Mouse (Mus musculus) forebrain, embryonic 16.5 days (tissue): ENCODE data around the gene Scimp. TPM values are rescaled to one million over a fixed set of nuclear protein-coding genes. Genes with fewer than 3 reads are reported as not detected.

ENCODE experiments used
- ATAC-seq: fragments of 200-750 bp; cut with Nextera tagmentation; 2 replicates; pipeline ENCODE4 v1.8.0; 2017; ENCODE audit warnings: mild to moderate bottlenecking, moderate library complexity
- H3K27ac ChIP-seq: fragments of 300-500 bp; sonication (generic); 2 replicates; pipeline ENCODE4 v1.5.1; 2014; ENCODE audit warnings: low read length, control low read depth
- H3K27me3 ChIP-seq: fragments of 300-500 bp; sonication (generic); replicated peaks from 2 replicates; pipeline ENCODE4 v1.6.1; 2014; ENCODE audit warnings: low read length; ENCODE audit not compliant: control insufficient read depth, insufficient read depth
- H3K36me3 ChIP-seq: fragments of 300-500 bp; sonication (generic); 2 replicates; pipeline ENCODE4 v1.6.1; 2014; ENCODE audit not compliant: control insufficient read depth, insufficient read depth
- H3K4me1 ChIP-seq: fragments of 300-500 bp; sonication (generic); replicated peaks from 2 replicates; pipeline ENCODE4 v1.6.1; 2014; ENCODE audit warnings: low read length; ENCODE audit not compliant: control insufficient read depth, insufficient read depth
- H3K4me2 ChIP-seq: fragments of 300-500 bp; sonication (generic); 2 replicates; pipeline ENCODE4 v1.6.1; 2014; ENCODE audit warnings: mild to moderate bottlenecking, low read length, control low read depth
- H3K4me3 ChIP-seq: fragments of 300-500 bp; sonication (generic); replicated peaks from 2 replicates; pipeline ENCODE4 v1.5.1; 2014; ENCODE audit warnings: mild to moderate bottlenecking, low read length, control low read depth
- H3K9ac ChIP-seq: fragments of 300-500 bp; sonication (generic); replicated peaks from 2 replicates; pipeline ENCODE4 v1.6.1; 2014; ENCODE audit warnings: low read depth, low read length, control low read depth
- H3K9me3 ChIP-seq: fragments of 300-500 bp; sonication (generic); 2 replicates; pipeline ENCODE4 v1.6.1; 2016; ENCODE audit warnings: low read length; ENCODE audit not compliant: control insufficient read depth
- WGBS: fragments of 180-500 bp; shearing (Covaris S2); extraction: QIAGEN DNeasy Blood & Tissue Kit; methylation state at CpG from one replicate; pipeline ENCODE4 v1.1.7; 2014; 5-methylcytosine and 5-hydroxymethylcytosine counted together
- polyA plus RNA-seq: library from polyadenylated mRNA; unstranded; fragments of >200 nt; fragmentation: Nextera tagmentation; extraction: Ambion mirVana; gene quantifications from 2 replicates; pipeline ENCODE4 v1.2.1, GENCODE M21; 2015

Gene Scimp
- polyA plus RNA-seq: not detected in 2 replicates

DNA sequence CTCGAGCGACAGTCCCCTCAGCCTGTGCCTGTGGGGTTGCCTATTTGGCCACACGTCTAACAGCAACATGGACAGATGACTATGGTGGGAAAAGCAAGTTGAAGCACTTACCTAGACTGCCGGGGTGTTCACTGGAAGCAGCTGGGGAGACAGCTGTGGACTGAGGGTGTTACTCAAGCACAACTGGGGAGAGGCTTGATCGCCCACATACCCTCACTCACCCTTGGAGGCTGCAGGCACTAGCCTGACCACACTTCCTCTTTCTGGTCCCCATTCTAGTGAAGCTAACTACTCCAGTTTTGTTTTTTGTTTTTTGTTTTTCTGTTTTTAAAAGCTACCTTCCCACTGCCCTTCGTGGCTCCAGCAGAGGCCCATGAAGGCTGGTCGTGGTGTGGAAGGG is at the start of gene Scimp:
Gene Scimp, minus strand, starts transcription at position 222 of the 400 bp plus-strand sequence.
- H3K27ac ChIP-seq: no peak within 1 kb of the TSS
- no peak within 1 kb of the TSS for H3K9ac ChIP-seq
- H3K27me3 ChIP-seq: no peaks in the 10 kb centered on the region
- H3K4me2 ChIP-seq: no peak within 1 kb of the TSS
- 84% methylated on average over 7 of the region's 7 CpGs for WGBS
- no peaks in the 10 kb centered on the region for H3K36me3 ChIP-seq
- H3K4me3 ChIP-seq: no peak within 1 kb of the TSS
- H3K4me1 ChIP-seq: no peaks in the 10 kb centered on the region
- no peaks in the 10 kb centered on the region for H3K9me3 ChIP-seq
- ATAC-seq: no peak

- Histone ChIP-seq H3K9ac (no peak overlapping the region), H3K27ac (no peak overlapping the region), H3K27me3 (no peaks in the 10 kb centered on the region), H3K4me2 (no peak overlapping the region), H3K4me3 (no peak overlapping the region), H3K36me3 (no peaks in the 10 kb centered on the region), H3K9me3 (no peaks in the 10 kb centered on the region), H3K4me1 (no peaks in the 10 kb centered on the region)
- WGBS: 63% methylated on average over 1 of the region's 1 CpGs
- no peak for ATAC-seq
Measured at GRCm38 (mm10) chr11:70860371-70860770, 48.0 kb upstream of the Scimp start.

DNA sequence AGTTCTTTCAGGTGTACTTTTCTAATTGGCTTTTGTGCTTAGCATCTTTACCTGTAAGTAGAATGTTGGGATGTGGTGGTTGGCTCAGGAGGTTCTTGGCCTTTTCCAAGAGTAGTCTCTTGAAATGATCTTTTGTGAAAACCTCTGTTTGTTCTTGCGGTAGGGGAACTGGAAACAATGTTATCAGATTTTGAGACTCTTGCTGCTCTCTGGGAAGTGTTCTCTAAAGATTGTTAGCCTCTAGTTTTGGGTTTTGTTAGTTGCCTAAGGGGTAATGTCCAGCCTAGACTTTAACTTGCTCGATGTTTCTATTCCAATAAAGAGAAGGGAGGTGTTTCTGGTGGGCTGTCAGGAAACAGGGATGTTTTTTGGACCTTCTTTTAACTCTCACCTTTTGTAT is 33.6 kb upstream of the Scimp start:
- peak overlapping the region; percentile 61 for H3K4me2 ChIP-seq
- peaks cover 17% of the 10 kb centered on the region for H3K4me1 ChIP-seq
- 53% methylated on average over 2 of the region's 2 CpGs for WGBS
- ATAC-seq: no peak
- no peaks in the 10 kb centered on the region for H3K27me3 ChIP-seq
- H3K36me3 ChIP-seq: no peaks in the 10 kb centered on the region
- H3K9ac ChIP-seq: no peak overlapping the region; the same call in 1 of the 2 replicates
- no peak overlapping the region for H3K27ac ChIP-seq
- peak overlapping the region; percentile 92 for H3K4me3 ChIP-seq
- H3K9me3 ChIP-seq: no peaks in the 10 kb centered on the region

- Histone ChIP-seq H3K27me3 (no peaks in the 10 kb centered on the region), H3K36me3 (no peaks in the 10 kb centered on the region), H3K9me3 (no peaks in the 10 kb centered on the region), H3K4me2 (peak overlapping the region; percentile 61), H3K4me3 (peak overlapping the region; percentile 92), H3K4me1 (peaks cover 17% of the 10 kb centered on the region), H3K9ac (peak overlapping the region; percentile 86), H3K27ac (no peak overlapping the region)
- no peak for ATAC-seq
- WGBS: 6% methylated on average over 19 of the region's 19 CpGs
Measured at GRCm38 (mm10) chr11:70845457-70845978, 33.1 kb upstream of the Scimp start.

DNA sequence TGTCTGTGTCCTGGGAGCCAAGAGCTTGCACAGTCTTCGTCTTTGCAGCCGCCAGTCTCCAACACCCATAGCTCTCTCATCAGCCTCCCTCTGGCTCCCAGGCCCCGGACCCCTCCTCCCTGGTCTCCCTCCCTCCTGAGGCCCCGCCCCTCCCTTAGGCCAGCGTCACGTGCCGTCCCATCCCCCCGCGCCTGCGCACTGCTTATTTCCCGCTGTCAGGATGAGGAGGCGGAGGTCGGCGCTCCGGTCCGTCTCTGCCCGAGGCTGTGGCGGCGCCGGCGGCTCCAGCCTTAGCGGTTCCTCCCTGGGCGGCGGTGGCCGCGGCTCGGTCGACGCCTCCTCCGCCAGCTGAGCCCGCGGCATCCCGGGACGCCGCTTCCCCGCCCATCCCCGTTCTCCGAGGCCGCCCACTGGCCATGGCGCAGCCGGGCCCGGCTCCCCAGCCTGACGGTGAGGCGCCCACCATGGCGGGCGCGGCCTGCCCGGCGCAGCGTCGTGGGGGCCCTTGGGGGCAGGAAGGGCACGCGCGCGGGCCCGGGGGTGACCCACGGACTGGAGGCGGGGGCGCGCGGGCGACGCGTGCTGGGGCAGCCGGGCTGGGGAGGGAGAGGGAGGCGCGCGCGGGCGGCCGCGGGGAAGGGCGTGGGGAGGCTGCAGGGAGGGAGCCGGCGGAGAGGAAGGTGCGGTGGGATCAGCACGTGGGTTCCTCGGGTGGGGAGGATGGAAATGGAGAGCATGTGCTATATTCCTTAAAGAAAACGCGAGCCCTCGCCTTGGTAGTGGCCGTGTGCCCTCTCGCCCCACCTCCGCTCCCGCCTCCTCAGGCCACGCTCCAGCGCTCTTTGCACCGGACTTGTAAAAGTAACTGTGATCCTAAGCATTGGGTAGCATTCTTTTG is 32.4 kb upstream of the Scimp start, which contains the start of gene Rabep1:
Gene Rabep1, plus strand, starts transcription at position 220 of the 898 bp plus-strand sequence.
- Histone ChIP-seq H3K9ac (peak within 1 kb of the TSS; percentile 86), H3K27ac (peak within 1 kb of the TSS; percentile 84), H3K36me3 (no peaks in the 10 kb centered on the region), H3K27me3 (no peaks in the 10 kb centered on the region), H3K4me1 (peaks cover 17% of the 10 kb centered on the region), H3K4me3 (peak within 1 kb of the TSS; percentile 92), H3K9me3 (no peaks in the 10 kb centered on the region), H3K4me2 (peak within 1 kb of the TSS; percentile 61)
- under 1% methylated on average over 77 of the region's 88 CpGs for WGBS
- peak; percentile 96 for ATAC-seq

GRCm38 (mm10) chr11:70843701-70844551 is 31.5 kb upstream of the Scimp start:
- Histone ChIP-seq H3K9ac (peak overlapping the region; percentile 44; the same call in 1 of the 2 replicates), H3K27ac (no peak overlapping the region; the same call in 1 of the 2 replicates), H3K36me3 (no peaks in the 10 kb centered on the region), H3K27me3 (no peaks in the 10 kb centered on the region), H3K9me3 (no peaks in the 10 kb centered on the region), H3K4me1 (peaks cover 17% of the 10 kb centered on the region), H3K4me3 (peak overlapping the region; percentile 92), H3K4me2 (peak overlapping the region; percentile 61)
- ATAC-seq: peak; percentile 19
- 17% methylated on average over 12 of the region's 12 CpGs for WGBS

DNA sequence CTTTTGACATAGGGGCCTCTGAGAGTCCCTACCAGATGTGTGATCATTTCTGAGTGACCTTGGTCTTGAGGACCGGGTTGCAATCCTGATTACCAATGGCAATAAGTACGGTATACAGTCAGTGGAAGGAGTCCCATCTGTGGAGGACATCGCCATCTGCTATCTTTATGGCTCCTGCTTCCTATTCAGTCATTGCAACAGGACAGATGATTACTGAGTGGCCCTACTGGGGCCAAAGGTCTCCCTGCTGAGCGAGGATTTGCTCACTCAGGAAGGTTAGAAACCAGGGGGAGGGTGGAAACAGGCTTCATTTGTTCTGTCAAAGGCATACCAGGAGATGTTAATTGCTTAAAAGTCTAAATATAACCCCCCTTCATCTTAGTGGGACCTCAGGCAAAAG is 30.6 kb upstream of the Scimp start:
- Histone ChIP-seq H3K27me3 (no peaks in the 10 kb centered on the region), H3K36me3 (no peaks in the 10 kb centered on the region), H3K4me3 (no peak overlapping the region), H3K4me2 (no peak overlapping the region), H3K9ac (no peak overlapping the region), H3K9me3 (no peaks in the 10 kb centered on the region), H3K4me1 (peaks cover 17% of the 10 kb centered on the region), H3K27ac (no peak overlapping the region)
- 66% methylated on average over 4 of the region's 4 CpGs for WGBS
- ATAC-seq: no peak

GRCm38 (mm10) chr11:70838610-70839009 is 26.2 kb upstream of the Scimp start:
- H3K9ac ChIP-seq: no peak overlapping the region
- no peaks in the 10 kb centered on the region for H3K27me3 ChIP-seq
- no peak for ATAC-seq
- no peak overlapping the region for H3K4me2 ChIP-seq
- no peak overlapping the region for H3K4me3 ChIP-seq
- H3K4me1 ChIP-seq: no peaks in the 10 kb centered on the region
- H3K9me3 ChIP-seq: no peaks in the 10 kb centered on the region
- WGBS: 62% methylated on average over 2 of the region's 2 CpGs
- H3K27ac ChIP-seq: no peak overlapping the region
- no peaks in the 10 kb centered on the region for H3K36me3 ChIP-seq

DNA sequence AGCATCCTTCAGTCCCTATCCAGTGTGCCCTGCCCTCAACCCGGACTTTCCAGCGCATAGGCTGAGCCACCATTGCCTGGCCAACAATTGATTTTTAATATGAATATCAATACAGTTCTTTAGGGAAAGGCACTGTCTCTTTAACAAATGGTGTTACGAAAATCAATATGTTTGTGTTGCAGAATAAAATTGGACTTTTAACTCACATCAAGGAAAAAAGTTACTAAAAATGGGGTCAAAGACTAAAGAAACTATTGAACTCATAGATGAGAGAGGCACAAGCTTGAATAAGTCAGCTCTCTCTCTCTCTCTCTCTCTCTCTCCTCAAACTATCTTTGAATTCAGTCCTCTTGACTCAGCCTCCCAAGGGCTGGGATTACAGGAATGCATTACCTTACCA is 24.6 kb upstream of the Scimp start:
- H3K4me3 ChIP-seq: no peak overlapping the region
- 96% methylated on average over 3 of the region's 3 CpGs for WGBS
- H3K9me3 ChIP-seq: no peaks in the 10 kb centered on the region
- H3K36me3 ChIP-seq: no peaks in the 10 kb centered on the region
- ATAC-seq: no peak
- no peak overlapping the region for H3K4me2 ChIP-seq
- H3K27ac ChIP-seq: no peak overlapping the region
- no peak overlapping the region for H3K9ac ChIP-seq
- H3K4me1 ChIP-seq: no peaks in the 10 kb centered on the region
- H3K27me3 ChIP-seq: no peaks in the 10 kb centered on the region
